Mouse (Mus musculus): ENCODE measurements at regions not wholly inside any gene's neighbourhood (a gene's known extent, or its start where the extent isn't known, plus 50 kb on each side); places are given as distances from the start of the nearest gene placed in this dataset.

DNA sequence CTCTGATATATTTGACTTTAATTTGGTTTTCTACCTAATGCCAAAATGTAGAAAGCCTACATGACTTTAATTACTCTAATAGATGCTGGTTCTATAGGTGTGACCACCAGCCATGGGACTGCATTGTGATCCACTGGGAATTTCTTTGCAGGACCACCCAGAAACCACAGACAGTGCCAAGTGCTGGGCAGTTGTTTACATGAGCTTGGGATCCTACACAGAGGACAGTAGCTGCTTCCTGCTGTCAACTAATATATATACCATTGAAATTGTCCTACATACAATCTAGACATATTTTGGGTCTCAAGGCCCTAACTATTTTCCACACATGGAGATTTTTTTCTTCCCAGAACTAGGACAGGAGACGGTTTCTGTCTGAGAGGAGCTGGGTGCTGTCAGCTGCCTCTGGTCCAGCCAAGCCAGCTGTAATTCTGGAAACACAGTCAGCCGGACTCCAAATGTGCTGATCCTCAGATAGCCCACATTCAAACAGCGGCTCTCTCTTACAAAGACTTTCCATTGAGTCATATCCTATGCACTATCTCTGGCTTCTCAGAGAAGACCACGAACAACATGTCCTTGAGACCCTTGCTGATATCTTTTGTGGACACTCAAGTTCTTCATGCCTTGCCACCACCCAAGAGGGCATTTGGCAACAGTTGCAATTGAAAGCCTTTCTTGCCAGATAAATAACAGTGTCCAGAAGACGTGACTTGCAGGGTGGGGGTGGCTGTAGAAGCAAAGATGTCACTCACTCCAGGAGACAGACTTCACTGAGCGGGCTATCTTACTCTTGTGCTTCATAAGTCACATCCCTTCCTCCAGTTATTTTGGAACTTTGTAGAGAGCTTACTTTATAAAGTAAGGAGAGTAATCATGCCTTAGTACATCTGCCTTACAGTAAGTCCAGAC lies 620.1 kb downstream of the Lmo4 start:
- no peak for TF ChIP-seq CTCF (conservative IDR thresholded peaks at IDR 0.05)
- Histone ChIP-seq H3K4me3 (no peak overlapping the region), H3K27ac (no peak overlapping the region)
- no peak for DNase-seq (ENCODE audit: low spot score in 2 of 2)

DNA sequence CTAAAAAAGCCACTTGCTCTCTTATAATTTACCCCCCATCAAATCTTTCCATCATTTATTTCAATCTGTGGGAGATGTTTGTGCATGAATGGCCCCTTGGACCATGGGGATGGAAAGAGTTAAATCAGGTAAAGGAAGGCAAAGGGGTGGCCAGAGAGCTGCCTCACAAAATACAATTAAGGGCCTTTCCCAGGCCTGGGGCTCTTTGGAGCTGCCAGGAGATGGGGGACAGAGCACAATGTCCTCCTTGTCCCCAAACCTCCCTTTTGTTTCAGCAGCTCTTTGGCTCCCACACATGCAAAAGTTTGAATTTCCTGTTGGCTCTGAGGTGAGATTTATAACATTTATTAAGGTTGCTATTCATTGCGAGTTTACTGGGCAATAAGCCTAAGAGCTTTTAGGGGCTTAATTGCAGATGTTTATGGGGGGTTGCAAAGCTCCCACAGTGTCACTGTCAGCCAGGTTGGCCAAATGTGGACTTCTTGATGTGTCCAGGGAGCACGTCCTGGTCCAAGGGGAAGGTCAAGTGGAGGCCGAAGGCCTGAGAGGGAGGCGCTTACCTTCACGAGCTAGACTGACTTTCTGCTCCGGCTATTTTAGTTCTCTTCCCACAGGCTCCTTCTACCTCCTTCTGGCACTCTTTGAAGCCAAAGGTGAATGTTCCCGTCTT lies 628.5 kb downstream of the Lmo4 start:
- H3K27ac ChIP-seq = no peak overlapping the region
- TF ChIP-seq CTCF (conservative IDR thresholded peaks at IDR 0.05) = no peak

DNA sequence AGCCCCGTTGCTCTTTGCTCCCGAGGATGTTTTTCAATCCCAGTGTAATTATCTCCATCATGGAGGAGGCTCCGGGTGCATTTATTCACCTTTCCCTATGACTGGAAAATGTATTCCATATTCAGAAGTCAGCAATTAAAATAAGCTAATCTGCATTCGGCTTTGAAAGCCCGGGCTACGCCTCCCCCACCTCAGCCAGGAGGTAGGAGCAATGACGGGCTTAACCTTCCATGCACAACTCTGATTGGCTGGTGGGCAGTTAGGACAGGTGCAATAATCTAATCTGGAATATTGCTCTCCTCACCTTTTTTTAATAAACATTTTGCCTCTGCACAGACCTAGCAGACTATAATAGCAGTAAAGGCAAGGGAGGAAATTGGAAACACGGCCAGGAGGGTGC lies 629.3 kb downstream of the Lmo4 start:
- DNase-seq (ENCODE audit: low spot score in 2 of 2) = no peak
- TF ChIP-seq CTCF (conservative IDR thresholded peaks at IDR 0.05) = no peak
- no peak overlapping the region for H3K4me3 ChIP-seq
- no peak overlapping the region for H3K27ac ChIP-seq

More for the DNA sequence above, 628.5 kb downstream of the Lmo4 start:
- no peak for DNase-seq (ENCODE audit: low spot score in 2 of 2)
- no peak overlapping the region for H3K4me3 ChIP-seq

DNA sequence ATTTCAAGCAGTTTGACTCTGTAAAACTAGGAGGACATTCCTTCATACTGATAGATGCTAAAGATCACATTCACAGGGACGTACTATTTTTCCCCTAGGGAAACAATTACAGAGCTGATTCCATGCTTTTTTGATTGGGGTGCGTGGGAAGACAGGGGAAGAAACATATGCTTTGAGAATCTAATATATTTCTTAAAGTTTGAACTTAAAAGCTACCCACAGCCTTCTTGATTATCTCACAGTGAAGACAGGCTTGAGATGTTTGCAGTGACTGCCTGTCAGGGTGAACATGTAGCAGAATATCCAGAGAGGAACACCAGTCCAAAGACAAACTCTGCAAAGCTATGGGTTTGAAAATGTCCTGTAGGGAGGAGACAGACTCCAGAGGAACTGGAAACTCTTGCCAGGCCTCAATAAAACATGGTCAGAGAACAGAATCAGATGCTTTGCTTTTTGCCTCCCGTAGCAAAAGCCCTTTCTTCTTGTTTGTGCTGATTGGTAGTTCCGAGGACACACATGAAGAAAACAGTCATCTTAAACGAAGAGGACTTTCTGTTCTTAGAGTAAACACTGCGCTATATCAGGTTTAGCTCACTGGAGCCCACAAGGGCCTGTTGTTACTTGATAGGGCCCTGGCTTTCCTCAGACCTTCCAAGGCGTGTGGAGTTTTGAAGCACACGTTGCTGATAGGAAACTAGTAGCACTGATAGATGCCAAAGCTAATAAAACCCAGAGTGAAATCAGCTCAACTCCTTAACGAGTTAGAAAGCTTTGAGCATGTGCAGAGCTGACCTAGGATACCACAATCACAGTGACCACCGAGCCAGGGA lies 630.8 kb downstream of the Lmo4 start:
- Histone ChIP-seq H3K27ac (peak overlapping the region; percentile 52; the same call in 1 of the 2 replicates), H3K4me3 (no peak overlapping the region)
- TF ChIP-seq CTCF (conservative IDR thresholded peaks at IDR 0.05) = no peak
- no peak for DNase-seq (ENCODE audit: low spot score in 2 of 2)

DNA sequence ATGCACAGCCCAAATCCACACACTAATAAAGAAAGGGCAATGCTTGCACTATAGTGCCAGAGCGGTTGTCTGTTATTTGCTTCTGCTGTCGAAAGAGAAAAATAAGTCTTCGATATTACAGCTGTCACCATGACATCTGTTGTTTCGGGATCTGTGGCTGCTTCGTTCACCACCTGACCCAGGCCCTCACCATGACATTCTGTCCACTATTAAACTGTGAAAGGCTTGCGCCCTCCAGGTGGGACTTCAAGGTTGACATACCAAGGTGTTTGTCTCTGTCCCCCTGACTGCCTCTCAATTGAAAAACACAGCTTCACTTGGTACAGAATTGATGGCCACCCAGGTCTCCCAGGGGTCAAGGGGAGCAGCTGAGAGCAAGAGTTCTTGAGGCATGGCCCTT lies 635.1 kb downstream of the Lmo4 start:
- no peak for DNase-seq (ENCODE audit: low spot score in 2 of 2)
- Histone ChIP-seq H3K27ac (no peak overlapping the region), H3K4me3 (no peak overlapping the region)
- no peak for TF ChIP-seq CTCF (conservative IDR thresholded peaks at IDR 0.05)

DNA sequence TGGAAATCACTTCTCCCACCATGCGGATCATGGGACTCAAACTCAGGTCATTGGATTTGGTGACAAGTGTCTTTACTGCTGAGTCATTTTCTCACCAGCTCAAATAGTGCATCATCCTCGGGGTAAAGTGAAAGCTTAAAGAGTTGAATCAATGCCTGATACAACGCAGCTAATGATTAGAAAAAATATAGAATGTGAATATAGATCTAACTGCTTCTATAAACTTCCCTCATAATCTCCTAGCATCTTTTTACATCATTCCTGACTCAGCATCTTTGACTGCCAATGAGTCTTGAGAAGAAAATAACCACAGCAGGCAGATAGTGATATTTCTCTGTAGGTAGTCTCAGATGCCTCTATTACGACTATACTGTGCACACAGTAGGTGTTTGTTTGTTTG lies 640.0 kb downstream of the Lmo4 start:
- no peak overlapping the region for H3K27ac ChIP-seq
- no peak for DNase-seq (ENCODE audit: low spot score in 2 of 2)

DNA sequence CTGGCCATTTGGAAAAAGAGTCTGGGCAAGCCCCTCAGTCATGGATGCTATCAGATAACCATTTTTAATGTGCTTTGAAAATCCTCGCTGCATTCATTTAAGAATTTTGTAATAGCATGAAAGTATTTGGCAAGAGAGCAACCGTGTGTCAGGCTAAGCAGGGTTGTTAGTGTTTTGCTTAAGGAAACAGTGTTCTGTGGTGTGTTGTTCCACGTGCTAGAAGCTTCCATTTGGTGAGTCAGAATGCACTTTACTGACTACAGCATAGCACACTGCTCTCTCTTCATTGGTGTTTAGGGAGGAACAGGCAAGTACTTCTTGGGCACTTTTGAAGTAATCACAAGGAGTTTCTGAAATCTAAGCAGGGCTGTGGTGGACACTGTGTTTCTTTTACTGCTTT lies 661.0 kb upstream of the Pkn2 start:
- TF ChIP-seq CTCF (conservative IDR thresholded peaks at IDR 0.05) = no peak
- no peak for DNase-seq (ENCODE audit: low spot score in 2 of 2)
- no peak overlapping the region for H3K27ac ChIP-seq
- no peak overlapping the region for H3K4me3 ChIP-seq

More for the DNA sequence above, 640.0 kb downstream of the Lmo4 start:
- no peak for TF ChIP-seq CTCF (conservative IDR thresholded peaks at IDR 0.05)
- H3K4me3 ChIP-seq = no peak overlapping the region

DNA sequence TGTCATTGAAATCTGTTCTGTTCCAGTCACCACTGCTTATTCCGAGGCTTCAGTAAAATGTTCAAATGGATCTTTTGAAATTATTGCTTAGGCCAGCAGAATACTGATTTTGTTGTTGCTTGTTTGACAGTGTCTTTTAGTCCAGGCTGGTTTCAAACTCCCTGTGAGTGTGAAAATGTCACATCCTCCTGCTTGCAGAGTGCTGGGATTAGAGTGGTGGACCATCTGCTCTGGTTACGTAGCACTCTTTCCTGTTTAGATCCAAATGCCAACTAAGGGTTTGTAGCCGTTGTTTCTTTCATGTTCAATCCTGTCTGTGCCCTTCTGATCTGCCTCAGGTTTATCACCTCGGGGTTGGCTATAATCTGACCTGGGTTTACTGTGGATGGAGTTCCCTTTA lies 646.2 kb upstream of the Pkn2 start:
- TF ChIP-seq CTCF (conservative IDR thresholded peaks at IDR 0.05) = no peak
- H3K4me3 ChIP-seq = no peak overlapping the region
- no peak for DNase-seq (ENCODE audit: low spot score in 2 of 2)
- H3K27ac ChIP-seq = 0 out of 2 replicates have a peak overlapping the region, but pooled peaks have one; percentile 16

DNA sequence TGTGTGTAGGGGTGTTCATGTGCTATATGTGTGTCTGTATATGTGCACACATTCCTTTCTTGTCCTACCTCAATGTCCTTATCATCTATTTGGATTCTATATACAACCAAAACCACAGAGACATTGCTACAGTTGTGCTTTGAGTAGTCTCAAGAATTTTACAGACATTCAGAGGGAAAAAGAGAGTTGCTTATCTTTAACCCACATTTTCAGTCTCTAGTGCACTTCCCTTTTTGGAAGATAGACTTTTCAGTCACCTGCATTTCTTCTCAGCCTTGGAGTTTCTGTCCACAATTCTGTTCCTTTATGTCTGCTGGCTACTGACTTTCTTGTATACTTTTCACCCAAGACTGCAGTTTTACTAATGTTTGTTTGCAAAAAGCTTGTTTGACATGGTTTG lies 645.5 kb upstream of the Pkn2 start:
- no peak for TF ChIP-seq CTCF (conservative IDR thresholded peaks at IDR 0.05)
- DNase-seq (ENCODE audit: low spot score in 2 of 2) = no peak
- Histone ChIP-seq H3K27ac (no peak overlapping the region), H3K4me3 (no peak overlapping the region)

DNA sequence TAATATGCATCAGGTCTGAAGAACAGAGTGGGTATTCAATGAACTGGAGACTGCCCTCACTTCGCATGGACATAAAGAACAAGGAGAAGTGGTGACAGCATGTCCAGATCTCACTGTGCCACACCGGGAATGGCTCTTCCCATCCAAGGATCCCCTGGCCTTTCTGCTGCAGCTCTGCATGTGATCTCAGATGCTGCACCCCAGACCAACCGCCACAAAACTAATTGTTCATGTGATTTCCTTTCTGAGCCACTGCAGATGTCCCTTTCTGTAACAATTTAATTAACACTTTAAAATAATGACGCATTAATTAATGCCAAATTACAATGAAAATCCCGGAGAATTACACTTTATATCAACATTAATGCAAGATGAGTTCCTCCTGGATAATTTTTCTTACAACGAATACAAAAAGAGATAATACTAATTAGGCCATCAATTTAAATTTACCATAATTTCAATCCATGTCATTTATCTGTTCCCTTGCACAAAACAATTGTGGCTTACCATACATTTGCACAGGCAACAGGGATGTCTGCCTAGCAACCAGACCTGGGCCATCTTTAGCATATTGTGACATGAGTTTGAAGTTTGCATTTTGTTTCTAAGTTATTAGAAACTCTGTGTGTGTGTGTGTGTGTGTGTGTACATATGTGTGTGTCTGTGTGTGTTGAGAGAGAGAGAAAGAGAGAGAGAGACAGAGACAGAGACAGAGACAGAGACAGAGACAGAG lies 630.9 kb upstream of the Pkn2 start:
- no peak overlapping the region for H3K4me3 ChIP-seq
- DNase-seq (ENCODE audit: low spot score in 2 of 2) = no peak
- H3K27ac ChIP-seq = no peak overlapping the region
- TF ChIP-seq CTCF (conservative IDR thresholded peaks at IDR 0.05) = no peak

DNA sequence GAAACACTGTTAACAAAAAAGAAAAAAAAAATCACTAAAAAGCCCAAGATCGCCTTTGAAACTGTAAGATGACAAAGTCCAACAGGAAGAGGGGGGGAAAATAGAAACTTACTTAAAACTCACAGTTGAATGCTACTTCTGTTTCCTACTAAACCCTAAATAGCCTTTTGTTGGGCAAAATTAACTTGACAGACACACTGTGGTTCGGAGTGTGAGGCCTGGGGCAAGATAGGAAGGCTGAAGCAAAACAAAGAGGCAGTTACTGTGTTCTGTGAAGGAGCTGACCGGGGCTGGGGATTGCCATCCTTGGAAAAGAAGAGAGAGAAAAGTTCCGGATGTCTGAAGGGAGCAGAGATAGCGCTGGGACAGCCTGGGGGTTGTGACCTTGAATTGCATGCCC lies 627.7 kb upstream of the Pkn2 start:
- TF ChIP-seq CTCF (conservative IDR thresholded peaks at IDR 0.05) = no peak
- Histone ChIP-seq H3K4me3 (no peak overlapping the region), H3K27ac (no peak overlapping the region)
- DNase-seq (ENCODE audit: low spot score in 2 of 2) = no peak

DNA sequence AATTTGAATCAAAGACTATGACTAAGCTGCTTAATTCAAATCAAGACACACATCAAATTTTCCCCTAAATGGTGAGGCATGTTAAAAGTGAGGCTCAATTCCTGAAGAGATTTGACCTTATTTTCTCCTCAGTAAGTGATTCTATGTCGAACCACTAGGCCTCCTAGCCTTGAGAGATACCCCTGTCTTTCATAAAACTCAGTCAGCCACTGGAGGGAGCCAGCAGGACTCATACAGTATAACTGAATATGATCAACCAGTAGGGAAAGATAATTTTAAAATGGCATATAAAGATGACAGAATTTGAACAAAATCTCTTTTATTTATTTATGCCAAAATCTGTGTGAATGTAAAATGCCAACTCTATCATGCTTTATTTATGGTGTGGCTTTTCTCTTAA lies 626.5 kb upstream of the Pkn2 start:
- Histone ChIP-seq H3K27ac (0 out of 2 replicates have a peak overlapping the region, but pooled peaks have one; percentile 4), H3K4me3 (no peak overlapping the region)
- peak; percentile 89 for TF ChIP-seq CTCF (conservative IDR thresholded peaks at IDR 0.05)
- DNase-seq (ENCODE audit: low spot score in 2 of 2) = peak; percentile 64 to 75
